Mouse (Mus musculus) left cerebral cortex, postnatal 25 days (tissue): ENCODE data around the gene Plekha1. TPM values are rescaled to one million over a fixed set of nuclear protein-coding genes. Genes with fewer than 3 reads are reported as not detected.

Source experiments
- DNase-seq, 2 experiments: peaks; one replicate each; pipeline ENCODE4 v3.0.0; 2022; ENCODE audit warnings: low spot score in 2 of 2, mixed read lengths in 1 of 2
- intact Hi-C: fragments of 180-260 bp; cut with DNase I; formaldehyde crosslinking; loops from one replicate; pipeline ENCODE4 v1.15.1; 2025
- total RNA-seq, 2 experiments: library from RNA; stranded (reverse); gene quantifications; 2 replicates each; pipeline ENCODE4 v1.2.3; 2021

Gene Plekha1
- 100 to 1,000 TPM in 1 of 2 experiments, 10 to 100 TPM in 1; 92.8 to 105 TPM for total RNA-seq

- intact Hi-C loops: loop anchor here (5.0 kb wide), 1 partner anchor 36 kb away; no protein-coding TSS in a partner anchor
- DNase-seq: peak; percentile 99 to 100
Observed at GRCm38 (mm10) chr7:130865613-130866591, at the start of gene Plekha1. Plekha1 (plus strand) TSS chr7:130865756.

GRCm38 (mm10) chr7:130816243-130816642, 49.3 kb upstream of the Plekha1 start:
- intact Hi-C loops: no loop called here
- DNase-seq: no peak

GRCm38 (mm10) chr7:130818813-130819212, 46.7 kb upstream of the Plekha1 start:
- intact Hi-C loops: no loop called here
- DNase-seq: no peak

- intact Hi-C loops: no loop called here
- DNase-seq: peak in 1 of 2 experiments; percentile 67
Observed at GRCm38 (mm10) chr7:130819624-130820023, 45.9 kb upstream of the Plekha1 start.

GRCm38 (mm10) chr7:130823992-130824391, 41.6 kb upstream of the Plekha1 start:
- DNase-seq: no peak
- intact Hi-C loops: no loop called here

GRCm38 (mm10) chr7:130826343-130826742, 39.2 kb upstream of the Plekha1 start:
- no peak for DNase-seq
- intact Hi-C loops: loop anchor here (5.0 kb wide), 2 partner anchors 54 to 216 kb away; partner anchors contain the start of gene Btbd16

- intact Hi-C loops: loop anchor here (1.0 to 5.0 kb wide), 3 partner anchors 55 to 215 kb away; partner anchors contain the start of gene Btbd16
- peak; percentile 58 to 67 for DNase-seq
Observed at GRCm38 (mm10) chr7:130827431-130827830, 38.1 kb upstream of the Plekha1 start.

- intact Hi-C loops: loop anchor here (1.0 to 5.0 kb wide), 3 partner anchors 56 to 214 kb away; partner anchors contain the start of gene Btbd16
- DNase-seq: no peak
Observed at GRCm38 (mm10) chr7:130827844-130828403, 37.6 kb upstream of the Plekha1 start.

GRCm38 (mm10) chr7:130828475-130828874, 37.1 kb upstream of the Plekha1 start:
- DNase-seq: no peak
- intact Hi-C loops: loop anchor here (5.0 kb wide), 2 partner anchors 56 to 214 kb away; partner anchors contain the start of gene Btbd16

GRCm38 (mm10) chr7:130831586-130831985, 34.0 kb upstream of the Plekha1 start:
- no peak for DNase-seq
- intact Hi-C loops: no loop called here

GRCm38 (mm10) chr7:130834299-130834698, 31.3 kb upstream of the Plekha1 start:
- DNase-seq: no peak
- intact Hi-C loops: no loop called here

- peak in 1 of 2 experiments; percentile 27 for DNase-seq
- intact Hi-C loops: no loop called here
Observed at GRCm38 (mm10) chr7:130834958-130835861, 30.3 kb upstream of the Plekha1 start.

- intact Hi-C loops: no loop called here
- no peak for DNase-seq
Observed at GRCm38 (mm10) chr7:130836066-130836465, 29.5 kb upstream of the Plekha1 start.

- intact Hi-C loops: no loop called here
Observed at GRCm38 (mm10) chr7:130837941-130838657, 27.5 kb upstream of the Plekha1 start.

GRCm38 (mm10) chr7:130838658-130839025, 26.9 kb upstream of the Plekha1 start:
- intact Hi-C loops: no loop called here
- DNase-seq: no peak

More at GRCm38 (mm10) chr7:130837941-130838657, 27.5 kb upstream of the Plekha1 start:
- peak in 1 of 2 experiments; percentile 24 for DNase-seq

- DNase-seq: no peak
- intact Hi-C loops: no loop called here
Observed at GRCm38 (mm10) chr7:130839380-130840100, 26.0 kb upstream of the Plekha1 start.

GRCm38 (mm10) chr7:130847164-130847718, 18.3 kb upstream of the Plekha1 start:
- intact Hi-C loops: no loop called here
- DNase-seq: no peak
